Mouse (Mus musculus) liver, postnatal 0 days (tissue): ENCODE results near the gene Pitx3.

Source experiments
- CTCF ChIP-seq: sonication (generic); IDR thresholded peaks from 2 replicates; pipeline ENCODE4 v1.5.1; 2016; ENCODE audit warnings: antibody characterized with exemption, low read depth
- EP300 ChIP-seq: IDR thresholded peaks from 2 replicates; pipeline ENCODE4 v1.6.1; 2016; ENCODE audit warnings: antibody characterized with exemption, low read depth, mild to moderate bottlenecking

GRCm38 (mm10) chr19:46165950-46166349, 17.8 kb upstream of the Pitx3 start:
- TF ChIP-seq CTCF (no peak), EP300 (no peak)
